Mouse (Mus musculus) liver, postnatal 0 days (tissue): Measurements from ENCODE around the gene Dnajb12.

Experiments used
- CTCF ChIP-seq: sonication (generic); IDR thresholded peaks from 2 replicates; pipeline ENCODE4 v1.5.1; 2016; ENCODE audit warnings: antibody characterized with exemption, low read depth
- EP300 ChIP-seq: IDR thresholded peaks from 2 replicates; pipeline ENCODE4 v1.6.1; 2016; ENCODE audit warnings: antibody characterized with exemption, low read depth, mild to moderate bottlenecking

DNA sequence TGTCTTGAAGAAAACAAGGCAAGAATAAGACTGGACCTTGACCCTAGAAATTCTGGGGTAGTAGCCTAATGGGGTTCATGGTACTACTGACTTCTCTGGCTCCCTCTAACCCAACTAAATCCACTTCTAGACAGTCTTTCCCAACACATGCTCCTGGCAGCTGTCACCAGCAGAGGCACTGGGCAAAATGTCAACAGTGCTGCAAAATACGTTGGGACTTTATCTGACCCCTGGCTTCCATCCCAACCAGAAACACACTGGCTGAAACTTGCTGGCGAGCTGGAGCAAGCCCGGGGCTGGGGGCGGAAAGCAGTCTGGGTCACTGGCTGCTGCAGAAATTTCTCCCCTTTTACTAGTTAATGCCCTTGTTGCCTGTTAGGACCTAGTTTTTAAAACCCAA lies 36.8 kb downstream of the Dnajb12 start:
- TF ChIP-seq EP300 = peak; percentile 58; the same call in 1 of the 2 replicates
- peak; percentile 35; the same call in 1 of the 2 replicates for TF ChIP-seq CTCF
